Mouse (Mus musculus) intestine, embryonic 16.5 days (tissue): ENCODE data around the gene Trmt112. TPM values are rescaled to one million over a fixed set of nuclear protein-coding genes. Genes with fewer than 3 reads are reported as not detected.

Experiments used
- ATAC-seq: fragments of 200-750 bp; cut with Nextera tagmentation; 2 replicates; pipeline ENCODE4 v1.8.0; 2017; ENCODE audit warnings: moderate TSS enrichment, moderate library complexity
- H3K27ac ChIP-seq: fragments of 300-500 bp; sonication (generic); 2 replicates; pipeline ENCODE4 v1.5.1; 2014; ENCODE audit warnings: mild to moderate bottlenecking, low read length
- H3K27me3 ChIP-seq: fragments of 300-500 bp; sonication (generic); replicated peaks from 2 replicates; pipeline ENCODE4 v1.6.1; 2014; ENCODE audit warnings: low read length, control low read depth, mixed read lengths; ENCODE audit not compliant: control insufficient read depth, insufficient read depth
- H3K36me3 ChIP-seq: fragments of 300-500 bp; sonication (generic); 2 replicates; pipeline ENCODE4 v1.6.1; 2014; ENCODE audit warnings: low read length, control low read depth; ENCODE audit not compliant: control insufficient read depth, insufficient read depth
- H3K4me1 ChIP-seq: fragments of 300-500 bp; sonication (generic); 2 replicates; pipeline ENCODE4 v1.6.1; 2014; ENCODE audit warnings: low read length, control low read depth, mixed read lengths; ENCODE audit not compliant: control insufficient read depth, insufficient read depth
- H3K4me2 ChIP-seq: fragments of 300-500 bp; sonication (generic); 2 replicates; pipeline ENCODE4 v1.6.1; 2014; ENCODE audit warnings: low read depth, low read length, control low read depth
- H3K4me3 ChIP-seq: fragments of 300-500 bp; sonication (generic); 2 replicates; pipeline ENCODE4 v1.5.1; 2014; ENCODE audit warnings: mild to moderate bottlenecking, low read length
- H3K9ac ChIP-seq: fragments of 300-500 bp; sonication (generic); 2 replicates; pipeline ENCODE4 v1.6.1; 2014; ENCODE audit warnings: low read depth, low read length
- H3K9me3 ChIP-seq: fragments of 300-500 bp; sonication (generic); 2 replicates; pipeline ENCODE4 v1.6.1; 2016; ENCODE audit warnings: low read length, control low read depth; ENCODE audit not compliant: control insufficient read depth
- WGBS: fragments of 180-500 bp; shearing (Covaris S2); extraction: QIAGEN DNeasy Blood & Tissue Kit; methylation state at CpG from one replicate; pipeline ENCODE4 v1.1.7; 2014; 5-methylcytosine and 5-hydroxymethylcytosine counted together
- polyA plus RNA-seq: library from polyadenylated mRNA; unstranded; fragments of >200 nt; fragmentation: Nextera tagmentation; extraction: Ambion mirVana; gene quantifications from 2 replicates; pipeline ENCODE4 v1.2.1, GENCODE M21; 2015

The Trmt112 gene
- polyA plus RNA-seq, 1 experiment from 2014 or later = 111 TPM

- Histone ChIP-seq H3K4me2 (no peak overlapping the region), H3K27ac (no peak overlapping the region), H3K27me3 (no peaks in the 10 kb centered on the region), H3K4me1 (peaks cover 15% of the 10 kb centered on the region), H3K9me3 (no peaks in the 10 kb centered on the region), H3K9ac (peak overlapping the region; percentile 12; the same call in 1 of the 2 replicates), H3K4me3 (no peak overlapping the region), H3K36me3 (peaks cover 22% of the 10 kb centered on the region)
- ATAC-seq = no peak
- WGBS = 79% methylated on average over 11 of the region's 11 CpGs
Measured at GRCm38 (mm10) chr19:6913991-6914390, 4.5 kb downstream of the Trmt112 start.

- no peaks in the 10 kb centered on the region for H3K9me3 ChIP-seq
- no peaks in the 10 kb centered on the region for H3K27me3 ChIP-seq
- peaks cover 22% of the 10 kb centered on the region for H3K36me3 ChIP-seq
- 94% methylated on average over 9 of the region's 9 CpGs for WGBS
- no peak overlapping the region for H3K9ac ChIP-seq
- no peak overlapping the region for H3K4me3 ChIP-seq
- H3K27ac ChIP-seq = no peak overlapping the region
- H3K4me1 ChIP-seq = peaks cover 15% of the 10 kb centered on the region
- no peak overlapping the region for H3K4me2 ChIP-seq
- no peak for ATAC-seq
Measured at GRCm38 (mm10) chr19:6914540-6914939, 5.0 kb downstream of the Trmt112 start.

GRCm38 (mm10) chr19:6915276-6915675 is 5.8 kb downstream of the Trmt112 start:
- no peaks in the 10 kb centered on the region for H3K9me3 ChIP-seq
- H3K4me1 ChIP-seq = peaks cover 21% of the 10 kb centered on the region
- no peak overlapping the region for H3K4me3 ChIP-seq
- H3K27ac ChIP-seq = no peak overlapping the region
- H3K4me2 ChIP-seq = no peak overlapping the region
- ATAC-seq = no peak
- H3K36me3 ChIP-seq = peaks cover 22% of the 10 kb centered on the region
- 84% methylated on average over 4 of the region's 4 CpGs for WGBS
- H3K27me3 ChIP-seq = no peaks in the 10 kb centered on the region
- no peak overlapping the region for H3K9ac ChIP-seq

- H3K36me3 ChIP-seq = peaks cover 21% of the 10 kb centered on the region
- no peak for ATAC-seq
- H3K27ac ChIP-seq = no peak overlapping the region
- H3K9ac ChIP-seq = no peak overlapping the region
- H3K9me3 ChIP-seq = no peaks in the 10 kb centered on the region
- no peaks in the 10 kb centered on the region for H3K27me3 ChIP-seq
- WGBS = 83% methylated on average over 4 of the region's 4 CpGs
- H3K4me3 ChIP-seq = no peak overlapping the region
- H3K4me1 ChIP-seq = peaks cover 21% of the 10 kb centered on the region
- H3K4me2 ChIP-seq = no peak overlapping the region
Measured at GRCm38 (mm10) chr19:6916496-6916895, 7.0 kb downstream of the Trmt112 start.

GRCm38 (mm10) chr19:6918321-6918720 is 8.8 kb downstream of the Trmt112 start:
- peak overlapping the region; percentile 62; the same call in 1 of the 2 replicates for H3K27ac ChIP-seq
- H3K9ac ChIP-seq = no peak overlapping the region
- no peak overlapping the region for H3K4me3 ChIP-seq
- no peaks in the 10 kb centered on the region for H3K9me3 ChIP-seq
- WGBS = 65% methylated on average over 4 of the region's 4 CpGs
- peaks cover 22% of the 10 kb centered on the region for H3K4me1 ChIP-seq
- no peak for ATAC-seq
- H3K36me3 ChIP-seq = peaks cover 3% of the 10 kb centered on the region
- H3K27me3 ChIP-seq = peaks cover under 1% of the 10 kb centered on the region; the same call in 1 of the 2 replicates
- H3K4me2 ChIP-seq = 0 out of 2 replicates have a peak overlapping the region, but pooled peaks have one; percentile 4

- H3K4me2 ChIP-seq = peak overlapping the region; percentile 85
- peaks cover 7% of the 10 kb centered on the region; the same call in 1 of the 2 replicates for H3K27me3 ChIP-seq
- H3K9ac ChIP-seq = peak overlapping the region; percentile 90
- H3K27ac ChIP-seq = peak overlapping the region; percentile 98
- H3K4me3 ChIP-seq = peak overlapping the region; percentile 86
- no peak for ATAC-seq
- peaks cover 22% of the 10 kb centered on the region for H3K4me1 ChIP-seq
- no peaks in the 10 kb centered on the region for H3K9me3 ChIP-seq
- H3K36me3 ChIP-seq = 0 out of 2 replicates have a peak, but pooled peaks cover 2% of the 10 kb centered on the region
Measured at GRCm38 (mm10) chr19:6919431-6919830, 9.9 kb downstream of the Trmt112 start.

- 0 out of 2 replicates have a peak, but pooled peaks cover 2% of the 10 kb centered on the region for H3K36me3 ChIP-seq
- H3K27ac ChIP-seq = peak overlapping the region; percentile 98
- peak overlapping the region; percentile 90 for H3K9ac ChIP-seq
- peaks cover 13% of the 10 kb centered on the region; the same call in 1 of the 2 replicates for H3K27me3 ChIP-seq
- H3K4me3 ChIP-seq = peak overlapping the region; percentile 86
- H3K9me3 ChIP-seq = no peaks in the 10 kb centered on the region
- H3K4me1 ChIP-seq = peaks cover 29% of the 10 kb centered on the region
- peak overlapping the region; percentile 85 for H3K4me2 ChIP-seq
- 32% methylated on average over 8 of the region's 8 CpGs for WGBS
- ATAC-seq = peak; percentile 56
Measured at GRCm38 (mm10) chr19:6919876-6920740, 10.6 kb downstream of the Trmt112 start.

- Histone ChIP-seq H3K4me3 (peak overlapping the region; percentile 86), H3K36me3 (0 out of 2 replicates have a peak, but pooled peaks cover 2% of the 10 kb centered on the region), H3K27ac (peak overlapping the region; percentile 98), H3K27me3 (peaks cover 22% of the 10 kb centered on the region; the same call in 1 of the 2 replicates), H3K9me3 (no peaks in the 10 kb centered on the region), H3K4me1 (peaks cover 35% of the 10 kb centered on the region), H3K4me2 (peak overlapping the region; percentile 85), H3K9ac (peak overlapping the region; percentile 90)
- peak; percentile 3; the same call in 1 of the 2 replicates for ATAC-seq
- WGBS = under 1% methylated on average over 34 of the region's 48 CpGs
Measured at GRCm38 (mm10) chr19:6920741-6921636, 11.5 kb downstream of the Trmt112 start.
